Mouse (Mus musculus) NIH3T3 (cell line): Measurements from ENCODE around the gene Ypel3.

Source experiments
- DNase-seq: peaks from one replicate; pipeline ENCODE4 v3.0.0-alpha.2; 2012; ENCODE audit warnings: low read depth

Gene Ypel3

DNA sequence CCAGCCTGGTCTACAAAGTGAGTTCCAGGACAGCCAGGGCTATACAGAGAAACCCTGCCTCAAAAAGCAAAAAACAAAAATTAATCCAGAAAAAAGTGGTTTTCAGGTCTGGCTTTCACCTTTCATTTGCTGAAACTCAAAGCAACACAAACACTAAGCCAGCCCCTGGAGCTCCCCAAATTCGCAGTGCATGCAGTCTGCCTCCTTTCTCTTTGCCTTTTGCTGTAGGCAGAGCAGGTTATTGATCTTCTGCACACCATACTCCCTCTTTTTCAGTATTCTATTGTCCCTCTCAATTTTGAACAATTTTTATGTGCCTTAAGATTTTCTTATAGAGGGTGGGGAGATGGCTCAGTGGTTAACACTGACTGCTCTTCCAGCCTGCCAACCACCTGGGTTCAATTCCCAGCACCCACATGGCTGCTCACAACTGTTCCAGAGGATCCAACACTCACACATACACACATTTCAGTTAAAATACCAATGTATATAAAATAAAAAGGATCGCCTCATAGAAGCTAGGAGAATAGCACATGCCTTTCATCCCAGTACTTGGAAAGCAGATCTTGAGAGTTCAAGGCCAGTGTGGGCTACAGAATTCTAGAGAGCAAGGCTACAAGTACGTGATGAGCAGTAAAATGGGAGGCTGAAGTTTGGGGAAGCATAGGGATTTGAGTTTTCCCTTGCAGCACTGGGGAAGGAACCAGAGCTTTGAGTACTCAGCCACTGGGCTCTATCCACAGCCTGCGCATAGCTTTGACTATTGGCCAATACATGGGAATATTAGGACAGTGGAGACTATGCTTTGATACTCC, 16.9 kb downstream of the Ypel3 start:
- DNase-seq: no peak

DNA sequence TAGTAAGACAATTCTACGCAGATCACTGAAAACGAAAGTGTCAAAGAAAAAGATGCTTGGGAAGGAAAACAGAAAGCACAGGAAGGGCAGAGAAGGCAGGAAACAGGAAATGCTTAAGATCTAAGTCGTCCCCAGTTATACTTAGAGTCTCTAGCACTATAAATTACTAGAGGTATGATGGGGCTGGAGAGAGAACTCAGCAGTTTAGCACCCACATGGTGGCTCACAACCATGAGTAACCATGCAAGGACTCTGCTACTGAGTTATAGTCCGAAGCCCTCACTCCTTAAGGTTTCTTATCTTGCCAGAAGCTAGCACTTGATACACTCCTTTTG, 17.5 kb downstream of the Ypel3 start:
- no peak for DNase-seq

DNA sequence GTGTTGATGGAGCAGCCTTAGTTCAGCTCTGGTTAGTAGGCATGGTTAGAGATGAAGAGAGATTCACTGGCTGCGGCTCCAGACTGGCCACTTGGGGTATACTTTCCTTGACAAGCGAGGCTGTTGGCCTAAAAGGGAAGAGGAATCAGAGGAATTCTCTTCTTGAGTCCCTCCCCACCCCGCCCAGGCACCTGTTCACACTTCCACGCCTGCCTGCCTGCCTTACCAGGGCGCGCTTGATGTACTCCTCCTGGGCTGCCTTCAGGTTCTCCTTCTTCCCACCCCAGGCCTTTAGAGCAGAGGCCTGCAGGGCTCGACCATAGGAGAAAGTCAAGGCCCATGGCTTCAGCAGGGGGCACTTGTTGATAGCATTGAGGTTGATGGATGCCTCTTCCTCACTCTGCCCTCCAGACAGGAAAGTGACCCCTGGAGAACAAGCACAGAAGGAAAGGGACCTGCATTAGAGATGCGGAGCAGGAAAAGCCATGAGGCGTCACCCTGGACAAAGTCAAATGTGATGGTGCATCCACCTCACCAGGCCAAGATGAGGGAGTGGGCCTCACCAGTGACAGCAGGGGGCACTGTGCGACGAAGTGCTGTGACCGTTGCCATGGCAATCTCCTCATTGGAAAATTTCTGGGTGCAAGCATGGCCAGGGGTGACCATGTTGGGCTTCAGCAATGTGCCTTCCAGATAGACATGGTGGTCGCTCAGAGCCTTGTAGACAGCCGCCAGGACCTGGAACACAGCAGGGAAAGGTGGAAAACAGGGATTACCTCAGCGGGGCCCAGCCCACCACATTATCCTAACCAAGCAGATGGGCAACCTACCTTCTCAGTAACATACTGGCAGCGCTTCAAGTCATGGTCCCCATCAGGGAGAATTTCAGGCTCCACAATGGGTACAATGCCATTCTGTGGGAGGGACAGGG, 18.9 kb downstream of the Ypel3 start:
- no peak for DNase-seq

DNA sequence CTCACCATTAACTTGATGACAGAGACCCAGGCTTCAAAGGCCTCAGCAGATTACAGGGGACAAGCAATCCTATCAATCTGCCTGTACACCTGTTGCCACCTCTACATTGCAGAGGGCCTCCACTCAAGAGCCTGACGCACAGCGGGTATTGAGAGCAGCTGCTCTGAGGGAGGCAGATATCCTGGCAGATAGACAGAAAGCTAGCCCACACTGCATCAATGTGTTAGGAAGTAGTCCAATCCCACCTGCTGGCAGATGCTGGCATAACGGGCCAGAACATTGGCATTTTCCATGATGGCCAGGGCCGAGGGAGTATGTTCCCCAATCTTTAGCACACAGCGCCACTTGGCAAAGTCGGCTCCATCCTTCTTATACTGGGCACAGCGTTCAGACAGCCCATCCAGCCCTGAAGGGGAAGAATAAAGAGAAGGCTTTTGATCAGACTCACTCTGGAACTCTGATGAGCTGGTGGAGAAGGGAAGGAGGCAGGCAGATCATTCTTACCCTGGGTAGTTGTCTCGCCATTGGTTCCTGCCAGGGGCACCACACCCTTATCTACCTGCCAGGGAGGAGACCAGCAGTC, 19.7 kb downstream of the Ypel3 start:
- DNase-seq: peak; percentile 73

DNA sequence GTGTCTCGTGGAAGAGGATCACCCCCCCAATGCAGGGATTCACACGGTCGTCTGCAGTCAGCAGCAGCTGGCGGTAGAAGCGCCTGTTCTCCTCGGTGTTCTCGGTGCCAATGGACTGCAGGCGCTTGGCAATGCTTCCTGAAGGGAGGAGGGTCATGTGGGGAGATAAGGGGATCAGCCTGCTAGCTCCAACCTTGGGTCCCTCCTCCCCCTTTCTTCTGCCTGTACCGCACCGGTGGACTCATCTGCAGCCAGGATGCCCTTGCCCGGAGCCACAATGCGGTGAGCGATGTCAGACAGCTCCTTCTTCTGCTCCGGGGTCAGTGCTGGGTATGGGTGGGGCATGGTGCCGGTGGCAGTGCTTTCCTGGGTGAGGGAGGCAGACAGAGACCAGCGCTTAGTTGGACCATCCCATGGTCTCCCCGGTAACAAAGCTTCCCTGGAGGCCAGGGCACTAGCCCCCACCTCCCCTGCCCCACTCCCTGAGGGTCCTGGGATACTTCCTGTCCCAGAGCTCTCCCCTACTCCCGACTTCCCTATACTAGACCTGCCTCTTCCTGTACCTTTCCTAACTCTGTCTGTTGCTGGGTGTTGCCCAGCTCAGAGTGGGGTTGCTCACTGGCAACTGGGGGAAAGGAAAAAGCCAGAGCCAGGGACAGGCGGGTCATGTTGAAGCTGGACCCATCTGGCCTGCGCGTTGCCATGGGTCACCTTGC, 20.8 kb downstream of the Ypel3 start, which contains the start of gene Fam57b:
Fam57b (plus strand) TSS at position 258 of the 716 bp plus-strand sequence.
- DNase-seq: no peak

DNA sequence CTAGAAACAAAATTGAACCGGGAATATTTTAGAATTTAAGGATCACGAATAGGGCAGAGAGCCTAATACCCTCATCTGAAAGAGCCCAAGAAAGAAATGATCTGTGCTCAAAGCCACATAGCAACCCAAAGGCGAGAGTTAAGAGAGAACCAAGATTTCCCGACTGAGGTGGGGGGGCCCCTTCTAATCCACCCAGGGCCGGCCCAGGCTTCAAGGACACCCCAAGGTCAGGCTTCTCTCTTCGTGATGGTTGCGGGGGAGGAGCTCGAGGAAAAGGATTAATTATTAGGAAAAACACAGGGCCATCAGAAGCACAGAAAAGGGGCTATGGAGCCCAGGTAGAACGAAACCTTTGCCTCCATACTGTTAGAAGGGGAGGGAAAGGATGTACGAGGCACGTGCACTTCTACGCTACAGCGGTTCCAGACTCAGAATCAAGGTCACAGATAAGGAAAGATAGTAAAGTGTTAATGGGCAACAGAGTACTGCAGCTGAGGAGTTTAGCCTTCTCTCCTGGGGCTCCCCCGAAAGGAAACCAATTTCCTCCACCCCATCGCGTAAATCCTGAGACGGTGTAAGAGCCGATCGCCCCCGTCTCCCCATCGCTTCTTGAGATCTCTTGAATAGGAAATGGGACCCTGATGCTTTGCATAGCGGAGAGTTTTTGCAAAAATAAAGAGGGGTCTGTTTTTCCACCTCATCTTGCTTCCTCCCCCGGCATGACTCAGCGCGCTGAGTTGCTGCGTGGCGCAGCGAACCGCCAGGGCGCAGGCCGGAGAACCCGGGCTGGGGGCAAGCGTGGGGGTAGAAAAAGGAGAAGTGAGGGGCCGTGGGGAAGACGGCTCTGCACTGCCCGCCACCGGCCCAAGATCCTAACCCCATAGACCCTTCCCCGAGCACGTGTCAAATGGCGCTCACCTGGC, 21.6 kb downstream of the Ypel3 start:
- DNase-seq: no peak

DNA sequence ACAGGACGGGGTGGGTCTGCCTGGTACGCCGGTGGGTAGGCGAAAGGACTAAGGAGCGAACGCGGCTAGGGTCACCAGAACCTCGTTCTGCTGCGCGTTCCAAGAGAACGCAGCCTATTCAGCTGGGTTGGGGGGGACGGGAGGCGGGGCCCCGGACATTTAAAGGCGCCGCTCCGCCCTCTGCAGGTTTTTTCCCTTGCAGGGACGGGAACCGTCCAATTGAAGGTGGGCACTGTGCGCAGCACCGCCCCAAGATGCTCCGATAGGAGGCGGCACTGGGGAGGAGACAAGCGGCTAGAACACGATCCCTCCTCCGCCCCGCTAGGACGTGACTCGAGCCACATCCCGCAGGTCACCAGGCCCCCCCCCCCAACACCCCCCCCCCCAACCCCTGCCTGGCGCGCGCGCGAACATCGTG, 22.3 kb downstream of the Ypel3 start:
- DNase-seq: peak; percentile 97

DNA sequence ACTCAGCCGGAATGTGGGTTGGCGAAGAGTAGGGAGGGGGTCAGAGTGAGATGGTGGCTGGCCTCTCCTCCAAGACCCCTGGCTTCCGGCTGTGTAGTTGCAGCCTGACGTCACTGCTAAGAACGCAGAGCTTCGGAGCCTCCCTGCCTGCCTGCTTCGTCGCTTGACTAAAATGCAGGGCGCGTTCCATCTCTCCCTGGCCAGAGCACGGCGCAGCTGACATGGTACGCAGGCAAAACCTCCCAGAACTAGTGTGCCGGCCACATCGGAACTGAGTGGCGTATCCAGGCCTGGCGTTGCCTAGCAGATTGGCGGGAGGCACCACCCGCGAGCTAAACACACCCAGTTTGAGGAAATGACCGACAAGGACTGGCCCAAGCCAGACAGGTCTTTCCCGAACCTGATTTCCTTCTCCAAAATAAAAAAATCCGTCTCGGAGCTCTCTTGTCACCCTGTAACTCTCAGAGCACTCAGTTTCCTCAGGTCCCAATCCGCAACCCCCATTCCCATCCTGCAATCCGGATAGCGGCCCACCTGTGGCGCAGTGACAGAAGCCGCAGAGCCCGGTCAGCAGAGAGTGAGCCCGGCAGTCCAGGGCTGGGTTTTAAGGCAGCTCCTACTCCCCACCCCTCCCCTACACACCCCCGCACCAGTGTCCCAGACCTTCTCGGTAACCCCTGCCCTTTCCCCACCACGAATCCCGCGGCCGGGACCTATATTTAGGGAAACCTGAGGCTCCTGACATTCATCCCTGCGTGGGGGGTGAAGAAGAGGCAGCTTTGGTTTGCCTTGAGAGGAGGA, 22.9 kb downstream of the Ypel3 start:
- DNase-seq: no peak

DNA sequence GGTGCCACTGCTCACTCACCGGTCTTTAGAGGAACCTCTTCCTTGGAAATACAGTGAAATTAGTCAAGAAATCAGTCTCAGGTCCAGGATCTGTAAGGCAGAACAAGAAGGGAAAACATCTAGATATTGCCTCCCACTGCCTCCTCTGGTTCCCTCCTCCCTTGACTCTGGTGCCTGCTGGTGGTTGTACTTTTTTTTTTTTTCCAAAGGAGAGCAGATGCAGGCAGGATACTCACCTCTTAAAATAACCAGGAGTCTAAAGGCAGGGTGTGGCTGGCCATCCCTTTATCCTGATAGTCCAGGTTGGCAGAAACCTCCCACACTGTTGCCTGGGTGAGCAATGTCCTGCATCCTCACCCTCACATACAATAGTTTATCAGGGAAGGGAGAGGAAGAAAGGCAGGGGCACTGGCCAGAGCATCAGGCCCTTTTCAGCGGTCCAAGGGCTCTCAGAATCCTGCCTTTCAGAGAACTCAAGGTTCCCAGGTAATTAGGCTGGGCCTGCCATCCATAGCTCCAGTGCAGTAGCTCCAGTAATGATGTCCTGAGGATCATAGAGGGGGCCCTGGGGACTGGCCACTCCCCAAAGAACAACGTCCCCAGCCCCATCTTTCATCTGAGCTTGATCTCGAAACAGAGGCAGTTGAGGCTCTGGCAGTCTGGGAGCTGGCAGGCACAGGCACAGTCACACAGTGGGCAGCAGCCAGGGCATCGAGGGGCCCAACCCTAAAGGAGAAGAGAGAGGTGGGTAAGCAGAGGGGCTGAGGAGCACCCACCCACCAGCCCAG, 23.7 kb downstream of the Ypel3 start:
- peak; percentile 54 for DNase-seq

DNA sequence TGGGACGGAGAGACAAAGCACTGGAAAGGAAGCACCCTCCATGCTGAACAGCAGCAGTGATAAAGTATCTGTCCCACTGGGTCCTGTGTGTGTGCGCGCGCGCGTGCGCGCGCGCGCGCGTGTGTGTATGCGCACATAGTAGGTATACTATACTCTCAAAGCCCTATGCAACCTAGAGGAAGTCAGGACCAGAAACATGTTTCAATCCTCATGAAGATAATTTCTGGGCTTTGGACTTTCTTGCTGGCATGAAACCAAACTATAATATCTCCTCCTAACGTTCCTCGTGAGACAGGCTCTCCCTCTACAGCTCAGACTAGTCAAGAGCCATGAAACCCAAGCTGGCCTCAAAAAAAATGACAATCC, 24.3 kb downstream of the Ypel3 start:
- DNase-seq: no peak

DNA sequence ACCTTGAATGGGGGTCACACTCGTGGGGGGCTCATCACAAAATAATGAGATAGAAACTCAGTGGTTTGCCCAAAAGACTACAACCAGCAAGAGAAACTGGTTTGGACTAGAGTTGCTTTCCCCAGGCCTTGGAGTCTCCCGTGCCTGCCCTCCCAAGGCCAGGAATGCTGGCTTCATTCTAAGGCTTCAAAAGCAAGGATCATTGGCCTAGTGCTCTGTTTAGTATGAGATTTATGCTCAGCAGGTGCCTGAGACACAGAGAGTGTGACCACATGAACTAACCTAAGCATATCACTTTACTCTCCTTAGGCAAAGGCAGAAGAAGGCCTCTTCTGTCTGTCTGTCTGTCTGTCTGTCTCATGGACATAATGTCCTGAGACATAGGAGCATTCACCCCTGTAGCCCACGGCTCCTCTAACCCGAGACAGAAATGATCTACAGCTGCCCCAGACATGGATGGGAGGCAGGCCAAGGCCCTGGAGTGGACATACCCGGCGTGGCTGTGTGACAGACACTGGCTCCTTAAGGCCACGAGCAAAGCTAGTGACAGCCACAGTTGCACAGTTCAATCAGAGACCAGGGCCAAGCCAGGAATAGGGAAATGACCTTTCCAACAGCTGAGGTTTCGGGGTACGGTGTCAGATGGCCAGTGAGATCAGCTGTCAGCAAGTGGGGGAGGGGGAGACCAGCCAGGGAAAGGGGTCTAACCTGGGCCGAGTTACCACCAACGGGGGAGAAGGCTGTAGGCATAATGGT, 25.6 kb downstream of the Ypel3 start:
- no peak for DNase-seq

DNA sequence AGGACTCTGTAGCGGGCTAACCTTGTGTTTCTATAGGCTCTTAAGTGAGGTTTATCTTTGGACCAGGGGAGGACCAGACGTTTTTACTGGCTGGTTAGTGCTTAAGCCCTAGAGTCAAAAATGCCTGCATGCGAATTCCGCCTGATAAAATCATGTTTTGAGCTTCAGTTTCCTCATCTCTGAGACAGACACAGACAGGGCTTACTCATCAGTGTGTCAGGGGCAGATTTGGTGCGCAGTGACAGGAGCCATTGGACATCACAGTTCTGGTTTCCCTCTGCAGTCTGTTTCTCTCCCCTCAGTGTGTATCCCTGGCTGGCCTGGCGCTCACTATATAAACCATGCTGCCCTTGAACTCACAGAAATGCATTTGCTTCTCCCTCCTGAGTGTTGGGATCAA, 26.4 kb downstream of the Ypel3 start:
- no peak for DNase-seq

DNA sequence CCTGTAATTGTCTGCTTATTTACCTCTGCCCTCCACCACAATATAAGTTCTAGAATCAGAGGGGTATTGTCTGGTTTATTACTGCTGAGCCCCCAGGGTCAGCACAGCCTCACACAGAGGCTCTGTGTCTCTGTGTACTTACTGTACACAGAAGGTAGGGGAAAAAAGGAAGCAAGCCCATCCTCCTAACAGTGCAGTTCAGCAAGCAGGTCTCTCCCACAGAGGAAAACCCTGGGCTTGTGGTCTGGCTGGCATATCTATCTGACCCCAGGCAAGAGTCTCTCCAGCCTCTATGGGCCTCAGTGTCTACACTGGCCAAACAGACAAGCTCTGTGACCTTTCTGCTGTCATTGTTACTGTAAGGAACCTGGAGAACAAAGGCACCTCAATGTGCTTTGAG, 27.0 kb downstream of the Ypel3 start:
- no peak for DNase-seq

DNA sequence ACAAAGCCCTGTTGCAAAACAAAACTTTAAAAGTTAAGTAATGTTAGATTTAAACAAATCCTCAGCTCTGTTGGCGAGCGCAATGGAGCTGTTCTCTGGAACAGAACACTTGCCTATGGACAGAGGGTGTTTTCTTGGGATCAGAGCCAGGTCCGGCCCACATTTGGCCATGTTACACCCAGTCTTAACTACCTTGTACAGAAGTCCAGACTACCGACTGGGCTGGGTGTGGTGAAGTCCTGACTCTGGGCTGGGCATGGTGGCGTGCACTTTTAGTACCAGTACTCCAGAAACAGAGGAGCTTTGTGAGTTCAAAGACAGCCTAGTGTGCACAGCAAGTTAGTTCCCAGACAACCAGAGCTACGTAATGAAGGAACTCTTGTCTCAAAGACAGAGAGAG, 30.2 kb downstream of the Ypel3 start:
- DNase-seq: peak; percentile 85

DNA sequence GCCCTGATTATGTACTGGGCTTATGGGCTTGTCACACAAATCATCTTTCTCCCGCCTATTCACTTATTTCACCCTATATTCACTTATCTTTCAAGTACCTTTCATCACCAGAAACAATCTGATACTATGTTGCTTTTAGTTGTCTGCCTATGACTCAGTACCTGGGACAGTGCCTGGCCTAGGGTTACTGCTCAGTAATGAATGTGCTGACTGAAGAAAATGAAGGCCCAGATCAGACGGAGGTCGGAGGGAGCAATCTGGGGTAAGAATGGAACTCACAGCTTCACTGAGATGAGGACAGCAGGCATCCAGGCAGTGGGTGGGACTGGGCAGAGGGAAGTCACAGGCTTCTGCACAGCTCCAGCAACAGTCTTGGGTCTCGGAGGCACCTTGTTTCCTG, 30.6 kb downstream of the Ypel3 start:
- DNase-seq: peak; percentile 80

DNA sequence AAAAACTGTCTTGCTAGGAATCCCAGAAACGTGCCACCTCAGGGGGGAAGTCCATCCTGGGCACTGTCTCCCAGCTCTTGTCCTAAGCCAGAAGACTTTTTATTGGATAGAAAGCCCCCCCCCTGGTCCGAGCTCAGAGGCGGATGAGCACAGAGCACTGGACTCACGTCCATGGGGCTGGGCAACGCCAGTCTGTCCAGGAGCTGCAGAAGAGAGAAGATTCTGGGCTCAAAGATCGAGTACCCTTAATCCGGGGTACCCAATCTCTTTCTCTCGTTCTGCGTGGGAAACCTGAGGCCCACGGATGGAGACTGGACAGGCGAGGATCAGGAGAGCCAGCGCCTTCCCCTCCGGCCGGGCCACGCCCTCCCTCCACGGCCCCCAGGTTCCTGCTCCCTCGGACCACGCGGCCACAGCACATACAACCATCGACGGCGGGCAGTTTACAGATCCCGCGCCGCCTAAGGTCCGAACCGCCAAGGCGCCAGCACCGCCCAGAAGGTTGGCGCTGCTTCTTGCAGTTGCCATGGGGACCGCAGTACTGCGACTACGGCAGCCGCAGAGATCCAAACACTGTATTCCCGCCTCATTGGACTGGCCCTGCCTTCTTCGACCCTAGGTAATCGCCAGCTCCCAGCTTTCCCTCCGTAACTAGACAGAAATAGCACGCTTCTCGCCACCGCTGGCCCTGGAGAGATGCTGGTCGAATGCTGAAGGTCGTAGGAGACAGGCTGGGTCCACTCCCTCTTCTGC, 32.1 kb downstream of the Ypel3 start:
- DNase-seq: peak; percentile 91

DNA sequence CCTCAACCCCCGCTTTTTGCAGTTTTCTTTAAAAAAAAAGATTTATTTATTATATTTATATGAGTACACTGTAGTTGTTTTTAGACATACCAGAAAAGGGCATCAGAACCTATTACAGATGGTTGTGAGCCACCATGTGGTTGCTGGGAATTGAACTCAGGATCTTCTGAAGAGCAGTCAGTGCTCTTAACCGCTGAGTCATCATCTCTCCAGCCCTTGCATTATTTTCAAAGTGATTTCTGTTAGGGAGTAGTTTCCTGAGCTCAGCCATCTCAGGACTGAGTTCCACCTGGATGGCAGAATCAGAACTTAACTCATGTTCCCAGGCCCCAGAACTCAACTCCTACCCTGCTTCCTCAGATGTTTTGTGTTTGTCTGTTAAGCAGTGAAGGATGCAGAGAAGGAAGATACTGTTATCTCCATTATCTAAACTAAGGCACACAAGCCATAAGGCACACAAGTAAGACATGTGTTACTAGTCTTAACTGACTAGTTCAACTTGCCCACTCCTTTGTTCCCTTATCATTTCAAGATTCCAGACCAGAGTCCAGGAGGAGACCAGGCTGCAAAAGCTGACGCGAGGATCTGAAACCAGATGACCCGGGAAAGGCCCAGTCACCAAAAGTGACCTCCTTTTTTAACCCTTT, 33.1 kb downstream of the Ypel3 start:
- DNase-seq: no peak
